In genomic region chr10:94561351-94561750, GRCm38 (mm10) we compare ENCODE assay signal across 12 mouse cellular contexts.
DNase-seq lines count a peak whose midpoint lies in the region; ATAC-seq and TF ChIP-seq lines count a peak whose summit lies in the region.
"Had no signal": no experiment of that assay in that cellular context is flagged by ENCODE, and none has a peak within 500 bp of the region (broad histone marks: within the 10 kb centered on the region; RNA-seq: fewer than 3 reads in every experiment).

No protein-coding gene starts in this region.

- peak; percentile 61 to 76 for DNase-seq in lung, adult 18-20 months
- DNase-seq in lung, adult 2 months, result no peak
- DNase-seq in stomach, postnatal 0 days (ENCODE audit: low spot score), result peak; percentile 61
- no peak for DNase-seq in B cell, adult 2 months
- DNase-seq in embryonic facial prominence, embryonic 10.5 days (ENCODE audit: low spot score), result no peak
- DNase-seq: cerebellum, adult 9-11 months; liver, embryonic 13.5 days; thymus, adult 18-20 months had no signal

- 26% methylated on average over 7 of the region's 7 CpGs for WGBS in lung, adult 2 months
- 17% methylated on average over 7 of the region's 7 CpGs for WGBS in heart, embryonic 12.5 days
- WGBS in intestine, embryonic 16.5 days, result 52% methylated on average over 7 of the region's 7 CpGs
- WGBS in stomach, postnatal 0 days, result 40% methylated on average over 7 of the region's 7 CpGs
- 78% methylated on average over 7 of the region's 7 CpGs for WGBS in embryonic facial prominence, embryonic 10.5 days

- no peak for TF ChIP-seq POLR2A in lung, adult 2 months (IDR thresholded peaks at IDR 0.05; ENCODE audit: borderline replicate concordance, extremely low read depth, low read depth, low read length)

- H3K4me2 ChIP-seq in heart, embryonic 12.5 days, result peak overlapping the region; percentile 10; the same call in 1 of the 2 replicates
- H3K4me2 ChIP-seq in intestine, embryonic 16.5 days (ENCODE audit: low read depth, low read length), result no peak overlapping the region
- no peak overlapping the region for H3K4me2 ChIP-seq in stomach, postnatal 0 days (replicated peaks; ENCODE audit: low read depth)
- H3K4me2 ChIP-seq: liver, embryonic 13.5 days had no signal

- no peaks in the 10 kb centered on the region for H3K27me3 ChIP-seq in heart, embryonic 12.5 days (replicated peaks)
- no peaks in the 10 kb centered on the region for H3K27me3 ChIP-seq in intestine, embryonic 16.5 days (replicated peaks; ENCODE audit: control insufficient read depth, insufficient read depth, low read length)
- H3K27me3 ChIP-seq in stomach, postnatal 0 days (ENCODE audit: control insufficient read depth, insufficient read depth, low read length), result no peaks in the 10 kb centered on the region
- H3K27me3 ChIP-seq in embryonic facial prominence, embryonic 10.5 days (replicated peaks; ENCODE audit: low read depth, poor library complexity, severe bottlenecking), result no peaks in the 10 kb centered on the region
- H3K27me3 ChIP-seq: CH12.LX; liver, embryonic 13.5 days; Patski had no signal

- TF ChIP-seq CTCF in lung, adult 2 months (IDR thresholded peaks at IDR 0.05; ENCODE audit: insufficient read depth, low read length), result no peak
- TF ChIP-seq CTCF in stomach, postnatal 0 days (IDR thresholded peaks at IDR 0.05; ENCODE audit: low read depth), result no peak

- H3K9me3 ChIP-seq in heart, embryonic 12.5 days (replicated peaks), result no peaks in the 10 kb centered on the region
- H3K9me3 ChIP-seq in intestine, embryonic 16.5 days (ENCODE audit: control insufficient read depth, low read length), result no peaks in the 10 kb centered on the region
- no peaks in the 10 kb centered on the region for H3K9me3 ChIP-seq in stomach, postnatal 0 days (ENCODE audit: control insufficient read depth, low read length)
- H3K9me3 ChIP-seq in embryonic facial prominence, embryonic 10.5 days, result no peaks in the 10 kb centered on the region
- H3K9me3 ChIP-seq: liver, embryonic 13.5 days had no signal

- H3K9ac ChIP-seq in heart, embryonic 12.5 days, result no peak overlapping the region
- H3K9ac ChIP-seq in intestine, embryonic 16.5 days (ENCODE audit: low read depth, low read length), result no peak overlapping the region
- no peak overlapping the region for H3K9ac ChIP-seq in stomach, postnatal 0 days (ENCODE audit: low read length)
- H3K9ac ChIP-seq: liver, embryonic 13.5 days had no signal

- H3K4me3 ChIP-seq in lung, adult 2 months (replicated peaks; ENCODE audit: extremely low read depth, low read depth, low read length), result no peak overlapping the region
- no peak overlapping the region for H3K4me3 ChIP-seq in heart, embryonic 12.5 days
- no peak overlapping the region for H3K4me3 ChIP-seq in intestine, embryonic 16.5 days (ENCODE audit: low read length)
- no peak overlapping the region for H3K4me3 ChIP-seq in stomach, postnatal 0 days (ENCODE audit: low read depth, low read length)
- H3K4me3 ChIP-seq in embryonic facial prominence, embryonic 10.5 days, result no peak overlapping the region
- H3K4me3 ChIP-seq: liver, embryonic 13.5 days had no signal

- peaks cover 11% of the 10 kb centered on the region for H3K4me1 ChIP-seq in lung, adult 2 months (ENCODE audit: control insufficient read depth, insufficient read depth, low read length)
- H3K4me1 ChIP-seq in heart, embryonic 12.5 days (replicated peaks), result peaks cover 46% of the 10 kb centered on the region
- peaks cover 10% of the 10 kb centered on the region for H3K4me1 ChIP-seq in intestine, embryonic 16.5 days (ENCODE audit: control insufficient read depth, insufficient read depth, low read length)
- H3K4me1 ChIP-seq in stomach, postnatal 0 days (replicated peaks; ENCODE audit: control insufficient read depth, insufficient read depth), result no peaks in the 10 kb centered on the region
- peaks cover 12% of the 10 kb centered on the region for H3K4me1 ChIP-seq in embryonic facial prominence, embryonic 10.5 days

- ATAC-seq in heart, embryonic 12.5 days (ENCODE audit: insufficient number of reproducible peaks, low FRiP score), result 0 out of 2 replicates have a peak, but pooled peaks have one; percentile 34
- peak; percentile 79 for ATAC-seq in intestine, embryonic 16.5 days
- ATAC-seq in stomach, postnatal 0 days (ENCODE audit: low FRiP score, low TSS enrichment), result peak; percentile 82
- ATAC-seq: Patski had no signal

- no peak for TF ChIP-seq EP300 in stomach, postnatal 0 days (optimal IDR thresholded peaks at IDR 0.05)

- peak overlapping the region; percentile 32; the same call in 1 of the 2 replicates for H3K27ac ChIP-seq in heart, embryonic 12.5 days (ENCODE audit: poor library complexity, severe bottlenecking)
- no peak overlapping the region for H3K27ac ChIP-seq in intestine, embryonic 16.5 days (ENCODE audit: low read length)
- peak overlapping the region; percentile 45; the same call in 1 of the 2 replicates for H3K27ac ChIP-seq in stomach, postnatal 0 days (replicated peaks)
- no peak overlapping the region for H3K27ac ChIP-seq in embryonic facial prominence, embryonic 10.5 days (replicated peaks)
- H3K27ac ChIP-seq: liver, embryonic 13.5 days had no signal

- H3K36me3 ChIP-seq in heart, embryonic 12.5 days, result no peaks in the 10 kb centered on the region
- H3K36me3 ChIP-seq in intestine, embryonic 16.5 days (ENCODE audit: control insufficient read depth, insufficient read depth, low read length), result no peaks in the 10 kb centered on the region
- no peaks in the 10 kb centered on the region for H3K36me3 ChIP-seq in stomach, postnatal 0 days (ENCODE audit: control insufficient read depth, insufficient read depth, low read length)
- H3K36me3 ChIP-seq in embryonic facial prominence, embryonic 10.5 days (replicated peaks), result no peaks in the 10 kb centered on the region
- H3K36me3 ChIP-seq: liver, embryonic 13.5 days had no signal

Comparison
In these comparisons a context has a peak if more than half of its experiments do, and no peak if none do; other contexts are left out.
1. DNase-seq: peak in lung, adult 18-20 months (2 of 2) and stomach, postnatal 0 days (single experiment); none in lung, adult 2 months (single experiment), B cell, adult 2 months (0 of 2) and embryonic facial prominence, embryonic 10.5 days (single experiment).
2. H3K27ac ChIP-seq: peak in heart, embryonic 12.5 days (single experiment) and stomach, postnatal 0 days (single experiment); none in intestine, embryonic 16.5 days (single experiment) and embryonic facial prominence, embryonic 10.5 days (single experiment).
3. Peak in every context shown above with its lines, with median percentiles within 50 percentile points of each other: ATAC-seq.